Mouse (Mus musculus) CH12F3 (cell line): ENCODE measurements around the gene Vmn2r82.
"Not testable (repeated sequence)": the region's sequence is repeated elsewhere in the genome, so short reads cannot be mapped to it uniquely, and the experiment has no call there.

Experiments used
- in situ Hi-C: fragments of 300-500 bp; cut with MboI; formaldehyde crosslinking; loops from 2 replicates; pipeline ENCODE4 v1.14.3; 2020; ENCODE audit warnings: low sequenced_read_pairs

Vmn2r82 gene

GRCm38 (mm10) chr10:79356220-79356619 lies at the start of gene Vmn2r82:
TSS of gene Vmn2r82 (plus strand) at chr10:79356520.
- in situ Hi-C loops = not testable (repeated sequence)

- in situ Hi-C loops = not testable (repeated sequence)
Observed at GRCm38 (mm10) chr10:79322033-79322736, 34.1 kb upstream of the Vmn2r82 start.

GRCm38 (mm10) chr10:79322737-79323086 lies 33.6 kb upstream of the Vmn2r82 start:
- in situ Hi-C loops = no loop called here

- in situ Hi-C loops = not testable (repeated sequence)
Observed at GRCm38 (mm10) chr10:79399946-79400700, 43.8 kb downstream of the Vmn2r82 start.

GRCm38 (mm10) chr10:79417142-79417771 lies 60.9 kb downstream of the Vmn2r82 start:
- in situ Hi-C loops = no loop called here

GRCm38 (mm10) chr10:79417772-79418170 lies 61.5 kb downstream of the Vmn2r82 start:
- in situ Hi-C loops = not testable (repeated sequence)

- in situ Hi-C loops = not testable (repeated sequence)
Observed at GRCm38 (mm10) chr10:79435141-79435820, 79.0 kb downstream of the Vmn2r82 start.
